Mouse (Mus musculus): ENCODE measurements around the gene Neurod2. TPM values are rescaled to one million over a fixed set of nuclear protein-coding genes. Genes with fewer than 3 reads are reported as not detected.
A peak's percentile ranks its signal among the peaks of the same experiment; 100 is the strongest.

Neurod2 gene
- not detected in 2 replicates for polyA plus RNA-seq (2015; fragmentation: Nextera tagmentation; extraction: Ambion mirVana)

DNA sequence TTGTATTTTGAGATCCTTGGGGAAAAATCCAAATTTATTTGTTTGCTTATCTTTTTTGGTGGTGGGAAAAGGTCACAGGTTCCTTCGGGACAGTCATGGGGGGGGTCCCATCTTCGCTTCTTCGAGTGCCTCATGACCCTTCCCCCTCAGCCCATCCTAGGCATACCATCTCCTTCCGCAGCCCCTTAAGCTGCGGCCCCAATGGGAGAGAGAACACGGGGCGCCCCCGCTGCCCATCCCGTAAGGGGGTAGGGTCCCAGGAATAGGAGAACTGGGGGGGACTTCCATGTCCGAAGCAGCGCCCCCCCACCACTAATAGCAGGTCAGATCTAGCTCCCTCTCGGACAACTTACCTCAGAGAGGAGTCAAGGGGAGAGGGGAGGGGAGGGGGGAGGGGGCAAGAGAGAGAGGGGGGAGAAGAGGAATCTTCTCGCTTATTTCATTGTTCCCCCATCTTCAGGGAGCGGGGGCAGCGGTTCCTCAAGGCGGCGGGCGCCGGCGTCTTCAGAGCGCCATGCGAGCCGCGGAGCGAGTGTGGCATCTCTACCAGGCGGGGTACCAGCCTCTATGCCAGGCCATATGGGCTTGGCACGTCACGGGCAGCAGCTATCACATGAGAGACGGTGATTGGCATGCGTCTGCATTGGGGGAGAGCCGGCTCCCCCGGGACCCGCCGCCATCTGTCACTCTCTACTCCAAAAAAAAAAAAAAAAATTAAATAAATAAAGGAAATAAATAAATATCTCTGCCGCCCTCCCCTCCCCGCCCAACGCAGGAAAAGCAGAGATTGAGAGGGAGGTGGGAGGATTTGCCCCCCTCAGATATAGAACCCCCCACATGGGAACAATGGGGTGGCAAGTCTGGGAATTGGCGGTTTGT is at the start of gene Neurod2:
Gene Neurod2 (minus strand): TSS at position 568 of the 879 bp plus-strand sequence.
- H3K9me3 ChIP-seq (ENCODE audit: low read length), result no peaks in the 10 kb centered on the region
- H3K4me1 ChIP-seq (ENCODE audit: insufficient read depth, low read length), result peaks cover 24% of the 10 kb centered on the region
- peak within 1 kb of the TSS; percentile 18 for H3K4me3 ChIP-seq (ENCODE audit: low read length)
- no peak within 1 kb of the TSS for H3K27ac ChIP-seq (ENCODE audit: low read length)
- H3K27me3 ChIP-seq (ENCODE audit: insufficient read depth, low read length), result peaks cover 100% of the 10 kb centered on the region
- no peak for ATAC-seq (ENCODE audit: low FRiP score, low TSS enrichment)
- H3K9ac ChIP-seq (replicated peaks; ENCODE audit: low read length), result no peak within 1 kb of the TSS
- 2% methylated on average over 37 of the region's 38 CpGs for WGBS
- no peaks in the 10 kb centered on the region for H3K36me3 ChIP-seq (ENCODE audit: insufficient read depth, low read length)
- H3K4me2 ChIP-seq (replicated peaks; ENCODE audit: low read depth, low read length), result peak within 1 kb of the TSS; percentile 40

DNA sequence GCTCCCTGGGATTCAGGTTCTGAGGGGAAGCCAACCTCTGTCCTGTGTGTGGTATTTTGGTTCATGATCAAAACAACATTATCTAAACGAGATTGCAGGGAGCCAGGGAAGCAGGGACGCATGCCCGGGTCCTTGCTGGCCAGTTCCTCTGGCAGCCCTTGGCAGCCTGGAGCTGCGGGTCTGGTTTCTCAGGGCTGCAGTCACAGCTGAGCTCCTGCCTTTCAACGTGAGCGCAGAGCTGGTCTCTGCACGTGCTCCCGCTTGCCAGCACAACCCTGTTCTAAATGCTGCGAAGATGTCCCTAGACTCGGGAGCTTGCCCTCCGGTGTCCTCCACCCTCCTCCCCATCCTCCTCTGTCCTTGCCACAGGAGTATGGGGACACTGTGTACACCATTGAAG is 48.3 kb upstream of the Neurod2 start:
- Histone ChIP-seq H3K4me3 (ENCODE audit: low read length) (no peak overlapping the region), H3K27ac (ENCODE audit: low read length) (no peak overlapping the region), H3K9me3 (ENCODE audit: low read length) (no peaks in the 10 kb centered on the region), H3K36me3 (ENCODE audit: insufficient read depth, low read length) (peaks cover 56% of the 10 kb centered on the region), H3K27me3 (ENCODE audit: insufficient read depth, low read length) (no peaks in the 10 kb centered on the region), H3K4me2 (replicated peaks; ENCODE audit: low read depth, low read length) (no peak overlapping the region), H3K9ac (replicated peaks; ENCODE audit: low read length) (no peak overlapping the region), H3K4me1 (ENCODE audit: insufficient read depth, low read length) (no peaks in the 10 kb centered on the region)
- WGBS, result 81% methylated on average over 11 of the region's 11 CpGs
- ATAC-seq (ENCODE audit: low FRiP score, low TSS enrichment), result no peak

DNA sequence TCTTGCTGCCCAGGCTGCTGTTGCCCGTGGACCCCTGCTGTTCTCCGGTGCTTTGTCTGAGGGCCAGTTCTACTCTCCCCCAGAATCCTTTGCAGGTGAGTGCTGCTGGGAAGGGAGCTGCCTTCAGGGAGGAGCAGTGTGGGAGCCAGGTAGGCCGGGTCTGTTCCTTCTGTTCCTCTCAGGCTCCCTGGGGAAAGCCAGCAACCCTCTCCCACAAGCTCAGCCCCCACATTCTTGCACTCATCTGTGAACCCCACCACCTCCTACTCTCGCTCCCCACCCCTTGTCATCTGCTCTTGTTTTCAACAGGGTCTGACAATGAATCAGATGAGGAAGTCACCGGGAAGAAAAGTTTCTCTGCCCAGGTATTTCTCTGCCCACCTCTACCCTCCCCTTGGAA is 47.3 kb upstream of the Neurod2 start:
- no peak for ATAC-seq (ENCODE audit: low FRiP score, low TSS enrichment)
- Histone ChIP-seq H3K4me3 (ENCODE audit: low read length) (no peak overlapping the region), H3K9me3 (ENCODE audit: low read length) (no peaks in the 10 kb centered on the region), H3K27me3 (ENCODE audit: insufficient read depth, low read length) (no peaks in the 10 kb centered on the region), H3K36me3 (ENCODE audit: insufficient read depth, low read length) (peaks cover 56% of the 10 kb centered on the region), H3K27ac (ENCODE audit: low read length) (no peak overlapping the region), H3K4me2 (replicated peaks; ENCODE audit: low read depth, low read length) (no peak overlapping the region), H3K4me1 (ENCODE audit: insufficient read depth, low read length) (no peaks in the 10 kb centered on the region), H3K9ac (replicated peaks; ENCODE audit: low read length) (no peak overlapping the region)
- 75% methylated on average over 5 of the region's 5 CpGs for WGBS

DNA sequence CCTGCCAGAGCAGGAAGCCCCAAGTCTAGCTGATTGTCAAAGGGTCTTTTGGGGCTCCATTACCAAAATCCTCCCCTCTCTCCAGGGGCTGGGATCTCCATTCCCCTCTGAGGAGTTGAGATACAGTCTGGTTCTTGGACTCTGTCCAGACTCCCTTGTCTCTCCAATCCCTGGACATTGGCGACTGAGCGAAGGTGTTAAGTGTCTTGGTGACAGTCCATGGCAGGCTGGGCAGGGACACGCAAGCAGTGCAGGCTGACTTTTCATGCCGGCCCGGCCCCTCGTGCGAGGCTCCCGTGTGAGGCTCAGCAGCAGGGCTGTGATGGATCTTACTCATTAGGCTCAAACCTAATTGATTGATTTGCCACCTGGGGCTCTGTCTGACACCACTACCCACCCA is 44.8 kb upstream of the Neurod2 start:
- peaks cover 45% of the 10 kb centered on the region for H3K36me3 ChIP-seq (ENCODE audit: insufficient read depth, low read length)
- H3K4me2 ChIP-seq (replicated peaks; ENCODE audit: low read depth, low read length), result no peak overlapping the region
- no peaks in the 10 kb centered on the region for H3K27me3 ChIP-seq (ENCODE audit: insufficient read depth, low read length)
- no peak overlapping the region for H3K9ac ChIP-seq (replicated peaks; ENCODE audit: low read length)
- H3K27ac ChIP-seq (ENCODE audit: low read length), result no peak overlapping the region
- H3K9me3 ChIP-seq (ENCODE audit: low read length), result no peaks in the 10 kb centered on the region
- no peak overlapping the region for H3K4me3 ChIP-seq (ENCODE audit: low read length)
- 0 out of 2 replicates have a peak, but pooled peaks cover 3% of the 10 kb centered on the region for H3K4me1 ChIP-seq (ENCODE audit: insufficient read depth, low read length)
- no peak for ATAC-seq (ENCODE audit: low FRiP score, low TSS enrichment)
- 75% methylated on average over 8 of the region's 8 CpGs for WGBS

DNA sequence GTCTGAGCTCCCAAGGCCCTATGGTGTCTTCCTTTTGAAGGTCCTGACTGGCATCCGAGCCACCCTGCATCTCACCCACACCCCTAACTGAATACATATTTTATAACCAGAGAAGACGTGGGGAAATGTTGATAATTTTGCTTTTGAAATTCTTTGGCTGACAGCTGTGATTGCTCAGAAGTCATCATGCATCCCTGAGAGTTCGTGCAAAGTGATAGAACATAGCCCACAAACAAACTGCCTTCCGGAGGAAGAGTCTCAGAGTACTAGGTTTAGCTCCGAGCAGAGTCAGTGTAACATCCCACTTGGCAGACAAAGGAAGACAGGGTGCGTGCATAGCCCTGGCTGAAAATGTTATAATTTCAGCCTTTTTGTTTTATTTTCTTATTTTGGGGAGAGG is 43.8 kb upstream of the Neurod2 start:
- H3K36me3 ChIP-seq (ENCODE audit: insufficient read depth, low read length), result peaks cover 34% of the 10 kb centered on the region
- H3K4me2 ChIP-seq (replicated peaks; ENCODE audit: low read depth, low read length), result no peak overlapping the region
- H3K9me3 ChIP-seq (ENCODE audit: low read length), result no peaks in the 10 kb centered on the region
- H3K27me3 ChIP-seq (ENCODE audit: insufficient read depth, low read length), result no peaks in the 10 kb centered on the region
- H3K9ac ChIP-seq (replicated peaks; ENCODE audit: low read length), result no peak overlapping the region
- no peak overlapping the region for H3K27ac ChIP-seq (ENCODE audit: low read length)
- 91% methylated on average over 6 of the region's 6 CpGs for WGBS
- no peak for ATAC-seq (ENCODE audit: low FRiP score, low TSS enrichment)
- no peak overlapping the region for H3K4me3 ChIP-seq (ENCODE audit: low read length)
- H3K4me1 ChIP-seq (ENCODE audit: insufficient read depth, low read length), result 0 out of 2 replicates have a peak, but pooled peaks cover 3% of the 10 kb centered on the region

DNA sequence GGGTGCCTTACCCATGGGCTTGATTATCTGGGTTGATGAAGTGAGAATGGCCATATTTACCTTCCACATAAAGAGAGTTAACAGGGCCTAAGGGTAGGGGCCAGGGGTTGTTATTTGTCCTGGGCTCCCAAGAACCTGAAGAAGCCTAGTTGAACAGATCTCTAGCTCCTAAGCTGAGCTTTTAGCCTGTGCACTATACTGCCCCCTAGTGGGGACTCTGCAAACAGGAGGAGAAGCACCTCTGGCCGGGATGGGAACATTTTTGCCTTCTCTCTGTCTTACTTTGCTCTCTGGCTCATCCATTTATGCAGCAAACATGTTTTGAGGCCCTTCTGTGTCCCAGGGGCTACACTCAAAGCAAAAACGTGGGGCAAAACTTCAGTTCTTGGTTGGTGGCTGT is 43.0 kb upstream of the Neurod2 start:
- H3K36me3 ChIP-seq (ENCODE audit: insufficient read depth, low read length), result peaks cover 26% of the 10 kb centered on the region
- no peak overlapping the region for H3K4me2 ChIP-seq (replicated peaks; ENCODE audit: low read depth, low read length)
- H3K27ac ChIP-seq (ENCODE audit: low read length), result no peak overlapping the region
- no peak for ATAC-seq (ENCODE audit: low FRiP score, low TSS enrichment)
- 7% methylated on average over 2 of the region's 2 CpGs for WGBS
- H3K9ac ChIP-seq (replicated peaks; ENCODE audit: low read length), result no peak overlapping the region
- H3K4me1 ChIP-seq (ENCODE audit: insufficient read depth, low read length), result 0 out of 2 replicates have a peak, but pooled peaks cover 3% of the 10 kb centered on the region
- H3K9me3 ChIP-seq (ENCODE audit: low read length), result no peaks in the 10 kb centered on the region
- no peak overlapping the region for H3K4me3 ChIP-seq (ENCODE audit: low read length)
- H3K27me3 ChIP-seq (ENCODE audit: insufficient read depth, low read length), result no peaks in the 10 kb centered on the region

DNA sequence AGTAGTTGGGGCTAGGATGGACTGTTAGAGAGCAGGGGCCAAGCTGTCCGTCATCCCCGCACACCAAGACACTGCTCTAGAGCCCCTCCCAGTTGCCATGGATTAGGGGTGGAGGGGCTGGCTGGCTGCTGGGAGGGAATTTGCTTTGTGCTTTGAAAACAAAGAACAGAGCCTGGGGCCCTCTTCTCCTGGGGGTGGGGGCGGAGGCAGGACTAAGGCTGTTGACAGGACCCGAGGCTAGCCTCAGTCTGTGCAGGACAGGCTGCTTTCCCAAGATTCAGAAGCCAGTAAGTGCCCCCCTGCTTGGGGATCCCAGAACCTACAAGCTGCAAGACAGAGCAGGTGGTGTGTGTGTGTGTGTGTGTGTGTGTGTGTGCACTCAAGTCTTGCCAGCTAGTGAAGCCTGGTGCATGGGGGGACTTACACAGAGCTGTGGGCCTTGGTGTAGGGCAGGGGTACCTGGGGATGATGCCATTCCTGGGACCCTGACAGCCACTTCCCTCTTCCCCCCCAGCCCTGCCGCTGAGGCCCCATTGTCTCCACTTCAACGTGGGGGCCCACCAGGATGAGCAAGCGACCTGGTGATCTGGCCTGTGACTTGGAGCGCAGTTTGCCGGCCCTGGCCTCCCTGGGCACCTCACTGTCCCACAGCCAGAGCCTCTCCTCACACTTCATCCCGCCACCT is 42.2 kb upstream of the Neurod2 start:
- Histone ChIP-seq H3K4me3 (ENCODE audit: low read length) (no peak overlapping the region), H3K27ac (ENCODE audit: low read length) (no peak overlapping the region), H3K4me1 (ENCODE audit: insufficient read depth, low read length) (0 out of 2 replicates have a peak, but pooled peaks cover 3% of the 10 kb centered on the region), H3K9me3 (ENCODE audit: low read length) (no peaks in the 10 kb centered on the region), H3K9ac (replicated peaks; ENCODE audit: low read length) (no peak overlapping the region), H3K36me3 (ENCODE audit: insufficient read depth, low read length) (peaks cover 20% of the 10 kb centered on the region), H3K27me3 (ENCODE audit: insufficient read depth, low read length) (no peaks in the 10 kb centered on the region), H3K4me2 (replicated peaks; ENCODE audit: low read depth, low read length) (no peak overlapping the region)
- no peak; the same call in 1 of the 2 replicates for ATAC-seq (ENCODE audit: low FRiP score, low TSS enrichment)
- 57% methylated on average over 10 of the region's 10 CpGs for WGBS

DNA sequence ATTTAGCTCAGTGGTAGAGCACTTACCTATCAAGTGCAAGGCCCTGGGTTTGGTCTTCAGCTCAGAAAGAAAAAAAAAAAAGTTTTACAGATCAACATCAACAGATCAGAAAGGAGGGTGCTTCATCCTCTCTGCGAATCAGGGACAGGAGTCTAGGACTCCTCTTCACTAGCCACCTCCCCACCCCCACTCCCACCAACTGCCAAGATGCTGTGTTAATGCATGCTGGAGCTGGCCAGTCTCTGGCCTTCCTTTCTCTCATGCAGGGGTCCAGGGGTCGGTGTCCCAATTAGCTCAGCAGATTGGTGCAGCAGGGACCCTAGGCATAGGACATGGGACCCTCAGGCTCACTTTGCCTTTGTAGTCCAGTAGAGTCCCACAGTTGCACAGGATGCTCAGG is 41.1 kb upstream of the Neurod2 start:
- H3K9me3 ChIP-seq (ENCODE audit: low read length), result no peaks in the 10 kb centered on the region
- H3K4me1 ChIP-seq (ENCODE audit: insufficient read depth, low read length), result 0 out of 2 replicates have a peak, but pooled peaks cover 3% of the 10 kb centered on the region
- H3K36me3 ChIP-seq (ENCODE audit: insufficient read depth, low read length), result peaks cover 10% of the 10 kb centered on the region; the same call in 1 of the 2 replicates
- H3K9ac ChIP-seq (replicated peaks; ENCODE audit: low read length), result no peak overlapping the region
- H3K27ac ChIP-seq (ENCODE audit: low read length), result no peak overlapping the region
- no peak for ATAC-seq (ENCODE audit: low FRiP score, low TSS enrichment)
- 90% methylated on average over 2 of the region's 2 CpGs for WGBS
- H3K4me2 ChIP-seq (replicated peaks; ENCODE audit: low read depth, low read length), result no peak overlapping the region
- H3K4me3 ChIP-seq (ENCODE audit: low read length), result no peak overlapping the region
- no peaks in the 10 kb centered on the region for H3K27me3 ChIP-seq (ENCODE audit: insufficient read depth, low read length)

DNA sequence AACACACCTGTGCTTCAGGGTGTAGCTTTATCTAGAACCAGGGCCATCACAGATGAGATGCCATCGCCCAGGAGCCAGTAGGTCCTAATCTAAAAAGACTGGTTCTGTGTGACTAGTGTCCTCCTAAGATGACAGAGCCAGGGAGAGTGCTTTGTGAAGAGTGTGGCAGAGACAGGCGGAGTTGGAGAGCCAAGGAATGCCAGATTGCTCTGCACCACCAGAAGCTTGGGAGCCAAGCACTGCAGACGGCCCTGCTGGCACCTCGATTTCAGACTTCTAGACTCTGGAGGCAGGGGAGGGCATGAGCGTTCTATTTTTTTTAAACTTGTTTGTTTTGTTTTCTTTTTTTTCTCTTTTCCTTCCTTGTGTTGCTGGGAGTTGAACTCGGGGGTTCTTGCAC is 39.9 kb upstream of the Neurod2 start:
- no peak overlapping the region for H3K27ac ChIP-seq (ENCODE audit: low read length)
- H3K27me3 ChIP-seq (ENCODE audit: insufficient read depth, low read length), result no peaks in the 10 kb centered on the region
- H3K4me1 ChIP-seq (ENCODE audit: insufficient read depth, low read length), result 0 out of 2 replicates have a peak, but pooled peaks cover 3% of the 10 kb centered on the region
- H3K9ac ChIP-seq (replicated peaks; ENCODE audit: low read length), result no peak overlapping the region
- H3K4me2 ChIP-seq (replicated peaks; ENCODE audit: low read depth, low read length), result no peak overlapping the region
- 83% methylated on average over 6 of the region's 6 CpGs for WGBS
- ATAC-seq (ENCODE audit: low FRiP score, low TSS enrichment), result no peak
- H3K9me3 ChIP-seq (ENCODE audit: low read length), result no peaks in the 10 kb centered on the region
- H3K4me3 ChIP-seq (ENCODE audit: low read length), result no peak overlapping the region
- no peaks in the 10 kb centered on the region for H3K36me3 ChIP-seq (ENCODE audit: insufficient read depth, low read length)

DNA sequence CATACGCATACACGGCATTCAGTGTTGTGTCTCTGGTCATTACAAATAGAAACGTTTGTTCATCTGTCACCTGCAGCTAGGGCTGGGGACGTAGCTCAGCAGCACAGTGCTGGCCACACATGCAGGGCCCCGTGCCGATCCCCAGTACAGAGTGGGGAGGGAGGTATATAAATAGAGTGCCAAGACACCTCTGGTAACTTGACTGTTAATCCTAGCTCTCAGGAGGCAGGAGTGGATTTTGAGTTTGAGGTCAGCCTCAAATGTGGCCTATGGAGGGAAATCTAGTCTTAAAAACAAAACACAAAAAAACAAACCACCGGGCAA is 38.4 kb upstream of the Neurod2 start:
- no peak overlapping the region for H3K9ac ChIP-seq (replicated peaks; ENCODE audit: low read length)
- no peaks in the 10 kb centered on the region for H3K36me3 ChIP-seq (ENCODE audit: insufficient read depth, low read length)
- no peaks in the 10 kb centered on the region for H3K27me3 ChIP-seq (ENCODE audit: insufficient read depth, low read length)
- no peak for ATAC-seq (ENCODE audit: low FRiP score, low TSS enrichment)
- H3K4me2 ChIP-seq (replicated peaks; ENCODE audit: low read depth, low read length), result no peak overlapping the region
- WGBS, result 74% methylated on average over 7 of the region's 7 CpGs
- 0 out of 2 replicates have a peak, but pooled peaks cover 3% of the 10 kb centered on the region for H3K4me1 ChIP-seq (ENCODE audit: insufficient read depth, low read length)
- H3K27ac ChIP-seq (ENCODE audit: low read length), result no peak overlapping the region
- no peaks in the 10 kb centered on the region for H3K9me3 ChIP-seq (ENCODE audit: low read length)
- no peak overlapping the region for H3K4me3 ChIP-seq (ENCODE audit: low read length)

Measured in kidney, embryonic 16.5 days (tissue).